Mouse (Mus musculus) left cerebral cortex, postnatal 14 days (tissue): Measurements from ENCODE around the gene Tmem265. TPM values are rescaled to one million over a fixed set of nuclear protein-coding genes. Genes with fewer than 3 reads are reported as not detected.

Experiments
- DNase-seq, 2 experiments: peaks; one replicate each; pipeline ENCODE4 v3.0.0; 2021 to 2022; ENCODE audit warnings: low spot score in 2 of 2, mixed read lengths in 1 of 2
- intact Hi-C: fragments of 180-260 bp; cut with DNase I; formaldehyde crosslinking; loops from one replicate; pipeline ENCODE4 v1.15.1; 2025
- total RNA-seq, 2 experiments: library from RNA; stranded (reverse); gene quantifications; 2 replicates each; pipeline ENCODE4 v1.2.3; 2021

The Tmem265 gene
- total RNA-seq, 2 experiments from 2014 or later: 2.3 to 3.2 TPM

DNA sequence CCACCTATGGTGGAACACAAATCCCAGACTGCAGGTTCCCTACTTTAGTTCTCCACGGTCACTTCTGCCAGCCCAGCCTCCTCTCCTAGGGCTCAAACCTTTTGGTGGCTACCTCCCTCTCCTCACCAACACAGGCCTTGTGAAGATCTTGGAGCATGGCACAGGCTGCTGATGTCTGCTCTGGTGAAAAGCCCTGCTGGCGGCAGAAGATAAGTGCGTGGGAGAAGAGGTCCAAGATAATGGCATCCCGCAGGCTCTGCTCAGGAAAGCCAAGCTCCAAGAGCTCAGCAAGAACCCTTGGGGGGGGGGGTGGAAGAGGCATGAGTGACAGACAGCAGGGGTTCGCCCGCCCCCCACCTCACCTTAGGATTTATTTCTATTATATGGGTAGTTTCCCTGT lies 25.0 kb downstream of the Tmem265 start:
- no peak for DNase-seq
- intact Hi-C loops: no loop called here

DNA sequence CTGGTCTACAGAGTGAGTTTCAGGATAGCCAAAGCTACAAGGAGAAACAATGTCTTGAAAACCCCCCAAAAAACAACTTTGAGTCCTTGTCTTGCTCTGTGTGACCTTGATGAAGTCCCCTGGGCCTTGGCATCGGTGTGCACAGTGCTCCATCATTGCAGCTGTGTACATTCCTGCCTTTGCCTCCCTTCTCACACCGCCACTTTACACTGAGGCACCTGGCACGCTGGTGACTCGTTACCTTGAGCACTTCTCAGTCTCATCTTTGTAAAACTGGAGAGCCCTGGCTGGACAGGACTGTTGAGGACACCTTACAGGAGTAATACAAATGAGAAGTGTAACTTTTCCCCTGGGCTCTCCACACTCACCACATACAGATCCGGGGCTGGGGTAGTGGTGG lies 26.0 kb downstream of the Tmem265 start:
- DNase-seq: no peak
- intact Hi-C loops: no loop called here

DNA sequence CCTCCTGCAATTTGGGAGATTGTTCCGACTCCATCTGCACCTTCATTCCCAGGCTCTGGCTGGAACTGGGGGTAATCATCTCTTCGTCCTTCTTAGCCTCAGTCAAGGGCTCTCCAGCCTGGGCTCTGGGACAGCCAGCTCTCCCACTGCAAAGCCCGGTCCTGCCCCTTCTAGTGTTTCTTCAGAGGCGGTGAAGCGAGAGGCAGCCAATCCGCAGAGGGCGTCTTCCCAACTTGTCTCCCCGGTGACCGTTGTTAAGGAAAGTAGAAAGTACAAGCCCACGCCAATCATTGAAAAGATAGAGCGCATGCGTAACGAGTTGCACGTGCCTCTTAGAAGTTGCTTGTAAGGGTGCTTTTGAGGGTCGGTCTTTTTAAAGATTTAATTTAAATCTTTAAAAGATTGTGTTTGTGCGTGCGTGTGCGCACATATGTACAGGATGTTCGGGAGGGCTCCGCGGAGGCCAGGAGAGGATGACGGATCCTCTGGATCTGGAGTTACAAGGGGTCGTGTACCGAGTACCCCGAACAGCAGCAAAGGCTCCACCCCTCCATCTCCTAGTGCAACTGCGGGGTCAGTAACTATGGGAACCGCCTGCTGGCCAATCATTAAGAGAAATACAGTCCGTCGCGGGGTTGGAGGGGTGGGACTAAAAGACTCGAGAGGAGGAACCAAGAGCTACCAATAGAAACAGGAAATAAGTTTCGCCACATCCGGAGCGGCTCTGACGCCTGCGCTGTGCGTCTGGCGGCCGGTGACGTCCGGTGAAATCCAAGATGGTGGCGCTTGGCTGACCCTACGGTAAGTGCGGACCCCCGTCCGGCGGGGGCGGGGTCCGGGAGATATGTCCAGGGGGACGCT lies 27.1 kb downstream of the Tmem265 start, which contains the start of the genes Ccdc189 and Rnf40:
TSS of gene Ccdc189 (minus strand) at position 585 of the 861 bp plus-strand sequence.
TSS of gene Rnf40 (plus strand) at position 757 of the 861 bp plus-strand sequence.
- DNase-seq: peak; percentile 95 to 98
- intact Hi-C loops: no loop called here

DNA sequence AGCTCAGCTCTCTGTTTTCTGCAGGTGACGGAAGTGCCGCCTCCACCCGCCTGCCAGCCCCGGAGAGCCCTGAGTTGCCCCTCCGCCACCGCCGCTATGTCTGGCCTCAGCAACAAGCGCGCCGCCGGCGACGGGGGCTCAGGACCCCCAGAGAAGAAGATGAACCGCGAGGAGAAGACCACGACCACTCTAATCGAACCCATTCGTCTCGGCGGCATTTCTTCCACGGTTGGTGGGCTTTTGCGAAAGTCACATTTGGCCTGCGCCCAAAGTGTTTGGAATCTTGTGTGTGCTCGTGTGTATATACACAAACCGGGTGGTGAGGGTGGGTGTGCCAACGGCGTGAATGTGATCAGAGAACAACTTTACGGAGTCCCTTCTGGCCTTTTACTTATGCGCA lies 27.7 kb downstream of the Tmem265 start:
- no peak for DNase-seq
- intact Hi-C loops: no loop called here

DNA sequence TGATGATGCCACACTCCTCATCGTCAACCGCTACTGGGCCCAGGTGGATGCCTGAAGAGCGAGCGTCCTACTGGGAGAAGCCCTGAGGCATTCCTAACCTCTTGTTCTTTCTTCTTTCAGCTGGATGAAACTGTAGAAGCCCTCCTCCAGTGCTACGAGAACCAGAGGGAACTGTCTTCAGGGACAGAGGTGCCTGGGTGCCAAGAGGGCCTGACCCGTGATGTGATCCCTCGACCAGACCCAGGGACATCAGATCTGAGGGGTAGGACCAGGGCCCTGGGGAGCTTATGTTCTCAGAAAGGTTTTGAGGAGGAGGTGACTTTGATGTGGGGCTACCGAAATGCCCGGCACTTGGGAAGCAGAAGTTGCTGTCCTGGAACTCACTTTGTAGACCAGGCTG lies 28.4 kb downstream of the Tmem265 start:
- intact Hi-C loops: no loop called here
- no peak for DNase-seq

DNA sequence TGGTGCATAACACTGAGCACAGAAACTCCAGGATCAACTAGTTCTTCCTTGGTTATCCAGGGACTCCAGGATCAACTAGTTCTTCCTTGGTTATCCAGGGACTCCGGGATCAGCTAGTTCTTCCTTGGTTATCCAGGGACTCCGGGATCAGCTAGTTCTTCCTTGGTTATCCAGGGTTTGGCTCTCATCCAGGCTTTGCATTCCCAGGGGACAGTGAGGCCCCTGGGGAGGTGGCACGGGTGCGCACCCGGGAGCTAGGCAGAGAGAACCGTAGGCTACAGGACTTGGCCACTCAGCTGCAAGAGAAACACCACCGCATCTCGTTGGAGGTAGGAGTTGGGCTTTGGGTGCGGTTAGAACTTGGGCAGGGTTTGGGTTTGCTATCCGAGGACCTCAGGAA lies 29.9 kb downstream of the Tmem265 start:
- intact Hi-C loops: no loop called here

DNA sequence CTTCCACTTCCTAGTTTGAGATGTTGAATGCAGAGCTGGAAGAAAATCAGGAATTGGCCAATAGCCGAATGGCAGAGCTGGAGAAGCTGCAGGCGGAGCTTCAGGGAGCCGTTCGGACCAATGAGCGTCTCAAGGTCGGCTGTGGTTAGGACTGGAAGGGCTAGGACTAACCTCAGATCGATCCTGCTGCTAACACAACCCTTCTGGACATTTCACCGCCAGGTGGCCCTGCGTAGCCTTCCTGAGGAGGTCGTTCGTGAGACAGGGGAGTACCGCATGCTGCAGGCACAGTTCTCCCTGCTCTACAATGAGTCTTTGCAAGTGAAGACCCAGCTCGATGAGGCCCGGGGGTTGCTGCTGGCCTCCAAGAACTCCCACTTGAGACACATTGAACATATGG lies 31.4 kb downstream of the Tmem265 start:
- intact Hi-C loops: no loop called here
- no peak for DNase-seq

More for the DNA sequence above, 29.9 kb downstream of the Tmem265 start:
- no peak for DNase-seq

DNA sequence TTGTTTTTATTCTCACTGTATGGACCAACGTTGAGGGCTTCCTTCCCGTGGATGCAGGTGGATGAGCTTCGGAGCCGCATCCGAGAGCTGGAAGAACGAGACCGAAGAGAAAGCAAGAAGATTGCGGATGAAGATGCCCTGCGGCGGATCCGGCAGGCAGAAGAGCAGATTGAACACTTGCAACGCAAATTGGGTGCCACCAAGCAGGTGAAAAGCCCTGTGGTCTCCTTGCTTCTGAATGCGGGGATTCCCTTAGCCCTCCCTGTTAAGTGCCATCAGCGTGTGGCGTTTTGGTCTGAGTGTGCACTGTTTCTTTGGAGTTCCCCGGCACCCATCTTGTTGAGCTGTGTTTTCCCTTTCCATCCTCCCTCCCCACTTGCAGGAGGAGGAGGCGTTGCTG lies 35.6 kb downstream of the Tmem265 start:
- intact Hi-C loops: no loop called here
- no peak for DNase-seq

DNA sequence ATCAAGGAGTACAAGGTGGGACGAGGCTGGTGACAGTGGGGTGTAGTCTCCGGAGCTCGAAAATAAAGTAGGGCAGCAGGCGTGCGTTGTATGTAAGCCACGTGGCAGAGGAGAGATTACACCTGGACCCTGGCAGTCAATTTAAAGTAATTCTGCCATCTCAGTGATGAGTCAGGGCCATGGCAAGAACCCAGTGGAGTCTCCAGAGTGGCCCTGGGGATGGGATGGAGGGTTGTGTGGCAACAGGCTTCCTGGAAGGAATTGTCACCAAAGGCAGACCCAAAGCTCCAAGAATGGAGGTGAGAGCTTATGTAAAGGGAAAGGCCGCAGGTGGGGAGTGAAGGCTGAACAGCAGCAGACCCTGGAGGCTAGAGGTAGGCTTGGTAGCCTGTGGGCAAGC lies 39.4 kb downstream of the Tmem265 start:
- DNase-seq: no peak
- intact Hi-C loops: no loop called here

DNA sequence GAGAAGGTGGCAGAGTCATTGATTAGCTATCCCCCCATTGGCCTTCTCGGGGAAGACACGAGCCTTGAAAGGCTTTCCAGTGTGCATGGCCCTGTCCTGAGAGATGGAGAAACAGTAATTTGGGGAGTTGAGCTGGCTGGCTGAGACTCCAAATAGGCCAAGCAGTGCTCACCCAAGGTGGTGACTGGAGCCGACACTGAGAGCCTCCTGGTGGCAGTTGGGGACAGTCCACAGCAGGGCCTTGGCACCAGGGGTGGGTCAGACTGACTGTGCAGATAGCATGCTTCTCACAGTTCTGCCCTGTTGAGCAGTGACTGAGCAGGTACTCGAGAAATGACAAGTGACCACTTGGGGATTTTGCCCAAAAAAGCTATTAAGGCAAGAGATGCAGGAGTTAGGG lies 40.5 kb downstream of the Tmem265 start:
- no peak for DNase-seq
- intact Hi-C loops: no loop called here

DNA sequence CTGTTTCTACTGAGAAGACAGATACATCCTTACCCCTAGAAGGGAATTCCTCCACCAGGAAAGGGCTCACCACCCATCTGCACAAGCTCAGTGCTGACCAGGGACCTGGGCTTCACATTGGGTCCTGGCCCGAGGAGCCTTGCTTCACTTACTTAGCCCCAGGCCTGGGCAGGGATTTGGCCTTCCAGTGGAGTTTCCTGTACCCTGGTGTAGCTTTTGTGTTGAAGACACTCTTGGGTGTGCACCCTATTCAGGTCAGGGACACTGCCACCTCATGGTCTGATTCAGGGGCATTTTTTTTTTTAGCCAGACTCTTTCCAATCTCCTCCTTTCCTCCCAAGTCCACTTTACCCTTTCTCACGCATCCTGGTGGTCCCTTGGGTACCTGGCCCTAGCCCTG lies 41.7 kb downstream of the Tmem265 start:
- intact Hi-C loops: no loop called here

DNA sequence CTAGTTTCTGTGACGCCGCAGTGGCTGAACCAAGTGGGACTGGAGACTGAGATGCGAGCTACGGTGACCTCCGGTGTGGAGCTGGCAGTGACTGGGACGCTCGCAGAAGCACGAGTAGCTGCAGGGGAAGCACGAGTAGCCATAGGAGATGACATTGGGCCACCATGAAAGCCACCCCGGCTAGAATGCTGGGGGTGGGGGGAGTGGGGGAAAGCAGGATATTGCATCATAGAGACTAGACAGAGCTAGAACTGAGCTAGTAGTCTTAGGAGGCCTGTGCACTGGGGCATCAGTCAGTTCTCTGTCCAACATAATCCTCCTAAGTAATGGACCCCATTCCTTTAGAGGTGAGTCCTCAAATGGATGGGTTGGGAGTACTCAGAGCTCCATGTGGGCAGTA lies 43.1 kb downstream of the Tmem265 start:
- intact Hi-C loops: no loop called here
- no peak for DNase-seq

More for the DNA sequence above, 41.7 kb downstream of the Tmem265 start:
- no peak for DNase-seq

DNA sequence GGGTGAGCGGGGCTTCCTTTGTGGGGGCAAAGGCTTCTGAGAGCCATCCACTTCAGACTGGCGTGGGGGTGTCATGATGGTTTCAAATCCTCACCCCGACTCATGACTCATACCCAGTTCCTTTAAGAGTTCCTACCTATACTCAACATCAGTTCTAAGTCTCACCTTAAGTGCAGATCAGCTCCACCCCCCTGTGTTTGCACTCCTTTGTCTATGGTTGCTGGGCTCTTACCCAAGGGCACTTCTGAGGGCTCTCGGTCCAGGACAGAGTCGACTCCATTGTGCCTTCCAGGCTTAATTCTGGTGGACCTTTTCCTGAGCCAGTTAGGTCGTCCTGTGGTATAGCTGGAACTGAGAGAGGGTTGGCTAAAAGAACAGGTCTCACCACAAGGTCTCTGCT lies 46.0 kb downstream of the Tmem265 start:
- intact Hi-C loops: no loop called here

DNA sequence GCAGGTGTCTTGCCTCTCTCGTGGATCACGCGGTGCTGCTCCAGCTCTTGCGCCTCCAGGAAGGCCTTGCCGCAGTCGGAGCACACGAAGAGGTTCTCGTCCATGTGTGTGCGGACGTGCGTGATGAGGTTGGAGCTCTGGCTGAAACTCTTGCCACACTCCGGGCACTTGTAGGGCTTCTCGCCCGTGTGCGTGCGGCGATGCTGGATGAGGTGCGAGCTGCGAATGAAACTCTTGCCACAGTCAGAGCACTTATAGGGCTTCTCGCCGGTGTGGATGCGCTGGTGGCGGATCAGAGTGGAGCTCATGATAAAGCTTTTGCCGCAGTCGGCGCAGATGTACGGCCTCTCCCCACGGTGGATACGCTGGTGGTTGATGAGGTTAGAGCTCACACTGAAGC lies 49.8 kb downstream of the Tmem265 start:
- intact Hi-C loops: no loop called here
- DNase-seq: no peak

More for the DNA sequence above, 46.0 kb downstream of the Tmem265 start:
- no peak for DNase-seq

DNA sequence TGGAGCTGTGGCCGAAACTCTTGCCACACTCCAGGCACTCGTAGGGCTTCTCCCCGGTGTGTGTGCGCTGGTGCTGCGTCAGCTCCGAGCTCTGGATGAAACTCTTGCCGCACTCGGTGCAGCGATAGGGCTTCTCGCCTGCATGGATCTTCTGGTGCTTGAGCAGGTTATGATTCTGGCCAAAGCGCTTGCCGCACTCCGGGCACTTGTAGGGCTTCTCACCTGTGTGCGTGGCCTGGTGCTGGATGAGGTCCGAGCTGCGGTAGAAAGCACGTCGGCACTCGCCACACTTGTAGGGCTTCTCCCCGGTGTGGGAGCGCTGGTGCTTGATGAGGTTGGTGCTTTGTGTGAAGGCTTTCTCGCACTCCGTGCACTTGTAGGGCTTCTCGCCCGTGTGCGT lies 50.4 kb downstream of the Tmem265 start:
- intact Hi-C loops: no loop called here
- no peak for DNase-seq

DNA sequence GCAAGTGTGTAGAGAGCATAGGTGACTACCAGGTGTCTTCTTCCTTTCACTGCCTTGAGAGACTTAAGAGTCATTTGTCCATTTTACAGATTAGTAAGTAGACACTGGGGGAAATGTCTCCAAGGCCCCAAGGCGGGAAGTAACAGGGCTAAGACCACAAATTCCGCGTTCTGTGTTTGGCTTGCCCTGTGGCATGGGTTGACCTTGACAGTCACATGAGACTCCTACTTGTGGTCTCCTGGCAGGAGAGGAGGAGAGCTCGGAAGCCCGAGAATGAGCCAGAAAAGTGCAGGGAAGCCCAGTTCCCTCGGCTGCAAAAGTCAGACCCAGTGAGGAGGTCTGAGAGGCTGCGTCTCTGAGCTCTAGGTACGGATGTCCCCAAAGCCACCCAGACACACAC lies 52.3 kb downstream of the Tmem265 start:
- intact Hi-C loops: no loop called here
- DNase-seq: no peak

DNA sequence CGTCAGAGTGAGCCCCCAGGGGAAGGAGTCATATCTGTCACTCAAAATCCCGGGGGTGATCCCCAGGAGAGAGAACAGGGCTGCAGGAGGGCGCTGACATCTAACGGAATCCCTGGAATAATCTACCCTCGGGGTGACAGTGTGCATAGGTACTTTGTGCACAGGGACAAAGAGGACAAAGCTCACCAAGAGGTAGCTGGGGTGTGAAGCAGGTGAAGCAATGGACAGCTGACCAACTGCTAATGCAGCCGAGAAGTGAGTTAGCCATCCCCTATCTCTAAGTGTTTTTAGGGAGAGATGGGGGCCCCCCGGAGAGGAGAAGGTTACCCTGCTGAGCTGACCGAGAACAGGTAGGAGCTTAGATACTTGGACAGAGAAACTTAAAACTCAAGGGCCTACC lies 52.9 kb downstream of the Tmem265 start:
- intact Hi-C loops: no loop called here
- DNase-seq: no peak

DNA sequence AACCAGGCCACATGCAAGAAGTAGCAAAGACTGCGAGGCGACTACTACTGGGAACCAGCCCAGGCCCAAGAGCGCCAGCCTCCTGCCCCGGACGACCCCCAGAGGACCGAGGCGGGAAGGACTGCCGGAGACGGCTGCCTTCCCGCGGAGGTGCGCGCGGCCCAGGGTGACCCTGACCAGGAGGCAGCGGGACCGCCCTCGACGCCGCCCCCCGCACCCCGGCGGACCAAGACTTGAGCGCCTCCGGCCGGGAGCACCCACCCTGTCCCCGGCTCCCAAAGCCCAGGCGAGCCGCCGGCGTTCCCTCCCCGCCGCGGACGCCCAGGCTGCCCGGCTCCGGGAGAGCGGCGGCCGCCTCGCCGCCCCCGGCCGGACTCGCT lies 53.3 kb downstream of the Tmem265 start:
- DNase-seq: no peak
- intact Hi-C loops: no loop called here

DNA sequence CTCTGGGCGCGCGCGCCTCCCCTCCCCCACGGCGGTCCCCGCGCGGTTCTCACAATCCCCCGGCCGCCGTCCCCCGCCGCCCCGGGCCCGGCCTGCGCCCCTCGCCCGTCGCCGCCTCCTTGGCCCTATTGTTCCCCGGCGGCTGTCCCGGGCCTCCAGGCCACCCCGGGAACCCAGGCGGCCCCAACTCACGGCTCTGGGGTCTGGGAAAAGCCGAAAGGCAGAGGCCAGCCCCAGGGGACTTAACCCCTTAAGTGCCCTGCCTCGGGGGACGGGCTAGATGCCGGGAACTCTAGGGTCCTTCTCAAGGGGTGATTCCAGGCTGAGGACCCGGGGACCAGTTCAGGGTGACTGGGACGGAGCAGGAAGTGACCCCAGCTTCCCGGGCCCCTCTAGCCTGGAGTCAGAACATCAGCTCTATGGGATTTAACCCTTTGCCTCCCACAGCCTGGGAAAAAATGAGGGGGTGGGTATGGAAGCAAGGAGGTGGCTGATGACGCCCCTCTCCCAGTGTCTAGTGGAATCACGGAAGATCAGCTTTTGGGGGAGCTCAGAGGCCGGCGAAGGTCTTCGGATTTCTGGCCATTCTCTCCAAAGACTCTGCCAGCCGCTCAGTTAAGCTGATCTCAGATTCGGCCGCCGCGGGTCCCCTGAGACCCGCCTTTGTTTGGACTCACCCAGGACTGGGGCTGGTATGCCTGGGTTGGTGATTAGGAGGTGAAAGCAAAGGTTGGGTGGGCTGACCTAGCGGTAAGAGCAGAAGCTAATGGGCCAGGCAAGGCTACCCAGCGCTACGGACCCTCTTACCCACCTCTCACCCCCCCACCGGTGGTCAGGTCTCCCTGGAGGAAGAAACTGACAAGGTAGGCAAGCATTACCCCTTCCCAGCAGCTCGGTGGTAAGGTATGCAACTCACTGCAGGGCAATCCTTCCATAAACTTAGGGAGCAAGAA lies 54.0 kb downstream of the Tmem265 start, which contains the start of gene Zfp629:
TSS of gene Zfp629 (minus strand) at position 907 of the 953 bp plus-strand sequence.
- intact Hi-C loops: no loop called here
- peak; percentile 82 to 88 for DNase-seq

DNA sequence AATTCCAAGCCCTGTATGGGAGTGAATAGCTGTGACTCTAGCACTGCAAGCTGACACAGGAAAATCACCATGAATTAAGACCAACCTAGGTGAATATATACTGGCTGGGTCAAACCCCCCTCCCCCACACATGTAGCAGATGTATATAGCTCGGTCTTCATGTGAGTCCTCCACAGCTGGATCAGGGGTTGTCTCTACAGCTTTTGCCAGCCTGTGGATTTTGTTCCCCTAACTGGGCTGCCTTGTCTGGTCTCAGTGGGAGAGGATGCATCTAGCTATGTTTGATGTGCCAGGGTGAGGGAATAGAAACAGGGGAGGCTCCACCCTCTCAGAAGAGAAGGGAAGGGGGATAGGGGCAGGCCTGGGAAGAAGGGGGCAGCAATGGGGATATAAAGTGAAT lies 55.1 kb downstream of the Tmem265 start:
- intact Hi-C loops: no loop called here
- DNase-seq: no peak
